Mouse (Mus musculus): ENCODE measurements around the gene Pop4. TPM values are rescaled to one million over a fixed set of nuclear protein-coding genes. Genes with fewer than 3 reads are reported as not detected.
"Not testable (repeated sequence)": the region's sequence is repeated elsewhere in the genome, so short reads cannot be mapped to it uniquely, and the experiment has no call there.

Pop4 gene
- 77.6 and 78.3 TPM in 2 replicates for polyA plus RNA-seq (2015; fragmentation: Nextera tagmentation; extraction: Ambion mirVana)

- Histone ChIP-seq H3K4me1 (replicated peaks) (peaks cover 27% of the 10 kb centered on the region), H3K9ac (peak within 1 kb of the TSS; percentile 82), H3K4me3 (peak within 1 kb of the TSS; percentile 77), H3K36me3 (peaks cover 30% of the 10 kb centered on the region), H3K27ac (replicated peaks) (peak within 1 kb of the TSS; percentile 76), H3K27me3 (no peaks in the 10 kb centered on the region), H3K9me3 (no peaks in the 10 kb centered on the region), H3K4me2 (peak within 1 kb of the TSS; percentile 91)
- peak; percentile 94 for ATAC-seq (ENCODE audit: low read depth)
- under 1% methylated on average over 38 of the region's 38 CpGs for WGBS
These were observed at the start of gene Pop4 for GRCm38 (mm10) chr7:38270703-38271510. Pop4 (minus strand) TSS chr7:38271423.

GRCm38 (mm10) chr7:38320641-38321040, 49.4 kb upstream of the Pop4 start:
- 90% methylated on average over 2 of the region's 2 CpGs for WGBS
- H3K4me1 ChIP-seq (replicated peaks) = no peaks in the 10 kb centered on the region
- H3K4me3 ChIP-seq = no peak overlapping the region
- no peak overlapping the region for H3K4me2 ChIP-seq
- no peaks in the 10 kb centered on the region for H3K27me3 ChIP-seq
- H3K27ac ChIP-seq (replicated peaks) = no peak overlapping the region
- no peak overlapping the region for H3K9ac ChIP-seq
- no peaks in the 10 kb centered on the region for H3K36me3 ChIP-seq
- H3K9me3 ChIP-seq = no peaks in the 10 kb centered on the region
- ATAC-seq (ENCODE audit: low read depth) = no peak

- not testable (repeated sequence) for H3K9ac ChIP-seq; ATAC-seq (ENCODE audit: low read depth); H3K4me1 ChIP-seq (replicated peaks); H3K4me3 ChIP-seq; H3K4me2 ChIP-seq; H3K9me3 ChIP-seq; H3K27ac ChIP-seq (replicated peaks); H3K27me3 ChIP-seq; H3K36me3 ChIP-seq
- 23% methylated on average over 4 of the region's 4 CpGs for WGBS
These were observed 11.0 kb upstream of the Pop4 start for GRCm38 (mm10) chr7:38282192-38282591.

DNA sequence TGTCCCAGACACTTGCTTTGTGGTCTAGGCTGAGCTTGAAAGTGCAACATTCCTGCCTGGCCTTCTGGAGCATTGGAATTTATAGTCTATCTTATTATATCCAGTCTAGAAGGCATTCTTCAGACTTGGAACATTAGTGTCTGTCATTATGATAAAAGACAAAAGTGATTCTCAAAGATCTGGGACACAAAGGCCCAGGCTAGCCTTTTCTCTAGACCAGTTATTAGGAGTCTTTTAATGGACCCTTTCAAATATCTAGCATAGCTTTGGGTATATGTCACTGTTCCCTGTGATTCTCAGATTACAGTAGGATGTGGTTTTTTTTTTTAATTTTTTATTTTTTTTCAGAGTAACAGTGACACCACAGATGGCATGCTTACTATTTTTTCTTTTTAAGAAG, 1.3 kb upstream of the Pop4 start:
- Histone ChIP-seq H3K4me3 (no peak overlapping the region), H3K4me2 (no peak overlapping the region), H3K4me1 (replicated peaks) (peaks cover 27% of the 10 kb centered on the region), H3K36me3 (peaks cover 13% of the 10 kb centered on the region), H3K9ac (no peak overlapping the region), H3K9me3 (no peaks in the 10 kb centered on the region), H3K27ac (replicated peaks) (no peak overlapping the region), H3K27me3 (no peaks in the 10 kb centered on the region)
- ATAC-seq (ENCODE audit: low read depth) = no peak

DNA sequence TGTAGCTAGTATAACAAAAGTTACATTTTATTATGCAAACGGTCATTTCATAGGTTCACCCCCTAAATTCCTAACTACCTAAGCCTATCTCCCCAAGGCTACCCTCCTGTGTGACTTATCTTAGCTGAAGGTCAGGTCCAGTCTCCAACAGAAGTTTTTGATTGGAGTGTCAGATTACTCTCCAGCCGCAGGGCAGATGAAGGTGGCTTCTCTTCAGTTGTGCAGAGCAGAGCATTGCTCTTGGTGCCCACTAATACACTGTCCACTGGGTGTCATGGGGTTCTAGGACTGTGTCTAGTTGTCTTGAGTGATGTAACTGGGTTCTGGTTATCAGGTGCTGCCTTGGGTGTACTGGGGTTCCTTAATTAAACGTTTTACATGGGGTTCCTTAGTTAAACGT, 636 bp upstream of the Pop4 start:
- peak overlapping the region; percentile 91 for H3K4me2 ChIP-seq
- no peaks in the 10 kb centered on the region for H3K27me3 ChIP-seq
- H3K4me1 ChIP-seq (replicated peaks) = peaks cover 27% of the 10 kb centered on the region
- H3K36me3 ChIP-seq = peaks cover 20% of the 10 kb centered on the region
- H3K9ac ChIP-seq = peak overlapping the region; percentile 82
- H3K9me3 ChIP-seq = no peaks in the 10 kb centered on the region
- H3K4me3 ChIP-seq = peak overlapping the region; percentile 77
- WGBS = 11% methylated on average over 4 of the region's 4 CpGs
- no peak overlapping the region for H3K27ac ChIP-seq (replicated peaks)
- peak; percentile 42; the same call in 1 of the 2 replicates for ATAC-seq (ENCODE audit: low read depth)

- under 1% methylated on average over 11 of the region's 11 CpGs for WGBS
- no peaks in the 10 kb centered on the region for H3K27me3 ChIP-seq
- H3K9me3 ChIP-seq = no peaks in the 10 kb centered on the region
- H3K4me3 ChIP-seq = peak overlapping the region; percentile 77
- H3K4me2 ChIP-seq = peak overlapping the region; percentile 91
- ATAC-seq (ENCODE audit: low read depth) = no peak
- peak overlapping the region; percentile 82 for H3K9ac ChIP-seq
- peaks cover 27% of the 10 kb centered on the region for H3K4me1 ChIP-seq (replicated peaks)
- H3K36me3 ChIP-seq = peaks cover 24% of the 10 kb centered on the region
- peak overlapping the region; percentile 76 for H3K27ac ChIP-seq (replicated peaks)
These were observed 238 bp upstream of the Pop4 start for GRCm38 (mm10) chr7:38271511-38271811.

DNA sequence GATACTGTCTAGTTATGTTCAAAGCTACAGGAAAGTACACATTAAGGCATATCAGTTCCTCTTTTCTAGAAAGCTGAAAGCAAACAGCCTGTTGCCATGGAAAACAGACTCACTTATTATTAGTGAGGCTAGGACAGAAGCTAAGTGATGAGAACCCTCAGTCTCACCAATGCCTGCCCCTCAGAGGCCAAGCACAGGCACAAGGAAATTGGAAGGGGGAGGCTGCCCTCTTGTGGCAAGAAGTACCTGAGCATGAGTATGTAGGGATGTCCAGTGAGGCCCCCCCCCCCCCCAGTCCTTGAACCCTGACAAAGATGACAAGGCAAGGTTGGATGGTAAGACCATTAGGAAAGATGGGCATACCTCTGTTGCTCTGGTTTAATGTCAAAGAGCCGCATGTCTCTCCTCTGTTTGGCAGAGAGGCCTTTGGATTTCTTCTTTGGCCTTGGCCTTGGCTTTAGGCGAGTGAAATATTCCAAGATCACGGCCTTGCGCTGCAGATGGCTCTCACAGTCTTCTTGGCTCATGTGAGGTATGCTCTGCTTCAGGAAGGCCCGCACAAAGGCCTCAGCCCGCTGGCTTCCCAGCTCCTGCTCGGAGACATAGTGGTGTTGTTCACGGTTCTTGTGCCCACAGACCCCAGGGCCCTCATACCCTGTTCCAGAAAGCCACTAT, 4.1 kb downstream of the Pop4 start:
- H3K9ac ChIP-seq = no peak overlapping the region
- WGBS = 87% methylated on average over 8 of the region's 8 CpGs
- ATAC-seq (ENCODE audit: low read depth) = no peak
- H3K27me3 ChIP-seq = no peaks in the 10 kb centered on the region
- H3K4me2 ChIP-seq = no peak overlapping the region
- peaks cover 67% of the 10 kb centered on the region for H3K36me3 ChIP-seq
- H3K4me3 ChIP-seq = no peak overlapping the region
- H3K27ac ChIP-seq (replicated peaks) = no peak overlapping the region
- no peaks in the 10 kb centered on the region for H3K9me3 ChIP-seq
- peaks cover 27% of the 10 kb centered on the region for H3K4me1 ChIP-seq (replicated peaks)

GRCm38 (mm10) chr7:38262406-38262805, 8.8 kb downstream of the Pop4 start:
- Histone ChIP-seq H3K27ac (replicated peaks) (no peak overlapping the region), H3K27me3 (no peaks in the 10 kb centered on the region), H3K4me2 (no peak overlapping the region), H3K4me1 (replicated peaks) (no peaks in the 10 kb centered on the region), H3K9ac (no peak overlapping the region), H3K36me3 (peaks cover 67% of the 10 kb centered on the region), H3K9me3 (no peaks in the 10 kb centered on the region), H3K4me3 (no peak overlapping the region)
- WGBS = 84% methylated on average over 5 of the region's 5 CpGs
- ATAC-seq (ENCODE audit: low read depth) = no peak

GRCm38 (mm10) chr7:38259631-38260030, 11.6 kb downstream of the Pop4 start:
- no peak for ATAC-seq (ENCODE audit: low read depth)
- H3K27me3 ChIP-seq = no peaks in the 10 kb centered on the region
- no peak overlapping the region for H3K27ac ChIP-seq (replicated peaks)
- no peaks in the 10 kb centered on the region for H3K4me1 ChIP-seq (replicated peaks)
- H3K4me2 ChIP-seq = no peak overlapping the region
- H3K4me3 ChIP-seq = no peak overlapping the region
- 83% methylated on average over 2 of the region's 2 CpGs for WGBS
- H3K36me3 ChIP-seq = peaks cover 39% of the 10 kb centered on the region
- H3K9ac ChIP-seq = no peak overlapping the region
- H3K9me3 ChIP-seq = no peaks in the 10 kb centered on the region

GRCm38 (mm10) chr7:38253441-38253840, 17.8 kb downstream of the Pop4 start:
- Histone ChIP-seq H3K4me2 (no peak overlapping the region), H3K4me1 (replicated peaks) (peaks cover 9% of the 10 kb centered on the region), H3K27ac (replicated peaks) (no peak overlapping the region), H3K27me3 (no peaks in the 10 kb centered on the region), H3K4me3 (no peak overlapping the region), H3K9me3 (no peaks in the 10 kb centered on the region), H3K36me3 (no peaks in the 10 kb centered on the region), H3K9ac (no peak overlapping the region)
- ATAC-seq (ENCODE audit: low read depth) = no peak

DNA sequence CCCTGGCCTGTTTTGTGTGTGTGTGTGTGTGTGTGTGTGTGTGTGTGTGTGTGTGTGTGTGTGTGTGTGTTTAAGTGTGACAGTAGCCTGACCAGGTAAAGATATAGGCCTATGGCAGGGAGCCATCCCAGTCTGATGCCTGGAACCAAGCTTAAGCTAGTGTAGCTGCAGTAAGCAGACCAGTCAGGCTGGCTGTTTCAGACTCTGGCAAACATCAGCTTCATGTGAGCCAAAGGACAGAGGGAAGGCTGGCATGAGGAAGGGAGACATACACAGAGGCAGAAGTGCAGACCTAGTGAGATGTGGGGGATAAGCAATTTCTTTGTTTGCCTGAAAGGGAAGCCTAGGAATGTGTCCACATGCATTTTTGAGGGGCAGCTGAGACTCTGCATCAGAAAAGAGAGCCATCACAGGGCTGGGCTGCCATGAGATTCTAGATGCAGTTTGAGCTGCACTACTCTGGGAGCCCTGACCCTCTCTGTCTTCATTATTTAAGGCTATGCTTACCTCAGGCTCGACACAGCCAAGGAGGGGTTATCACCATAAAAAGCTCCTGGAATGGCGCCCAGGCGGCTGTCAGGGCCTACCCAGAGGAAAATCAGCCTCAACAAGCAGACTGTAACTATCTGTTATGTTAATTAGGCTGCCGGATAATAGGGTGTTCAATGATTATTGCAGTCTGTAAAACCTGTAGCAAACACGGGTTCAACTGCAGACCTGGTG, 19.6 kb downstream of the Pop4 start:
- Histone ChIP-seq H3K4me1 (replicated peaks) (peaks cover 9% of the 10 kb centered on the region), H3K27me3 (no peaks in the 10 kb centered on the region), H3K4me2 (no peak overlapping the region), H3K9ac (no peak overlapping the region), H3K9me3 (no peaks in the 10 kb centered on the region), H3K27ac (replicated peaks) (peak overlapping the region; percentile 42; the same call in 1 of the 2 replicates), H3K4me3 (no peak overlapping the region), H3K36me3 (no peaks in the 10 kb centered on the region)
- WGBS = 10% methylated on average over 5 of the region's 5 CpGs
- peak; percentile 54 for ATAC-seq (ENCODE audit: low read depth)

DNA sequence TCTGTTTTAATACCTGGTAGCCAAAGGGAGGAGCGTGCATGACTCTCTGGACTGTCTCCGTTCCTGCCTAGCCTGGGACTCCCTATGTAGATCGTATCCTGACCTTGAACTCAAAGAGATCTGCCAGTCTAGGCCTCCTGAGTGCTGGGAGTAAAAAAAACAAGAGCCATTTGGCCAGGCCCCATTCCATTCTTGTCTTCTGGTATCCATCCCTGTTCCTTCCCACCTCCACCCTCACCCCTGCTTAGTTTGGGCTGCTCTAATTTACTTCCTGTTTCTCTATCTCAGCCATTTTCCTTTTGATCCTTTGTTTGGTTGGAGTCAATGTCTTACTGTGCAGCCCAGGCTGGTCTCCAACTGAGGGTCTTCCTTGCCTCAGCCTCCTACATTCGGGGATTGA, 28.8 kb downstream of the Pop4 start:
- no peaks in the 10 kb centered on the region for H3K36me3 ChIP-seq
- H3K4me1 ChIP-seq (replicated peaks) = no peaks in the 10 kb centered on the region
- no peak overlapping the region for H3K9ac ChIP-seq
- H3K9me3 ChIP-seq = no peaks in the 10 kb centered on the region
- 85% methylated on average over 4 of the region's 4 CpGs for WGBS
- no peak for ATAC-seq (ENCODE audit: low read depth)
- H3K4me2 ChIP-seq = no peak overlapping the region
- no peaks in the 10 kb centered on the region for H3K27me3 ChIP-seq
- no peak overlapping the region for H3K4me3 ChIP-seq
- H3K27ac ChIP-seq (replicated peaks) = no peak overlapping the region

All from neural tube, embryonic 13.5 days (tissue).